Mouse (Mus musculus) kidney, adult 2 months (tissue): ENCODE measurements at regions not wholly inside any gene's neighbourhood (a gene's known extent, or its start where the extent isn't known, plus 50 kb on each side); places are given as distances from the start of the nearest gene placed in this dataset.

ENCODE experiments used
- CTCF ChIP-seq: fragments of 200-500 bp; conservative IDR thresholded peaks from 2 replicates; pipeline ENCODE4 v1.5.1; 2011; ENCODE audit warnings: low read depth, mild to moderate bottlenecking, control low read depth, low read length, moderate library complexity, mixed read lengths; ENCODE audit not compliant: insufficient read depth, insufficient read length
- POLR2A ChIP-seq: fragments of 200-500 bp; IDR thresholded peaks from one replicate; pipeline ENCODE4 v1.6.1; 2011; ENCODE audit warnings: low read depth, low read length, control low read depth

GRCm38 (mm10) chr15:97517188-97517587, 188.4 kb downstream of the Rpap3 start:
- TF ChIP-seq CTCF (no peak), POLR2A (no peak)
